Mouse (Mus musculus) monocyte, adult 2 months (primary cell): ENCODE measurements around the gene Gm5640.
"Not testable (repeated sequence)": the region's sequence is repeated elsewhere in the genome, so short reads cannot be mapped to it uniquely, and the experiment has no call there.

Experiments
- DNase-seq, 2 experiments: peaks; one replicate each; pipeline ENCODE4 v3.0.0; 2022; ENCODE audit warnings: low spot score in 2 of 2, low read depth in 1 of 2

The Gm5640 gene

DNA sequence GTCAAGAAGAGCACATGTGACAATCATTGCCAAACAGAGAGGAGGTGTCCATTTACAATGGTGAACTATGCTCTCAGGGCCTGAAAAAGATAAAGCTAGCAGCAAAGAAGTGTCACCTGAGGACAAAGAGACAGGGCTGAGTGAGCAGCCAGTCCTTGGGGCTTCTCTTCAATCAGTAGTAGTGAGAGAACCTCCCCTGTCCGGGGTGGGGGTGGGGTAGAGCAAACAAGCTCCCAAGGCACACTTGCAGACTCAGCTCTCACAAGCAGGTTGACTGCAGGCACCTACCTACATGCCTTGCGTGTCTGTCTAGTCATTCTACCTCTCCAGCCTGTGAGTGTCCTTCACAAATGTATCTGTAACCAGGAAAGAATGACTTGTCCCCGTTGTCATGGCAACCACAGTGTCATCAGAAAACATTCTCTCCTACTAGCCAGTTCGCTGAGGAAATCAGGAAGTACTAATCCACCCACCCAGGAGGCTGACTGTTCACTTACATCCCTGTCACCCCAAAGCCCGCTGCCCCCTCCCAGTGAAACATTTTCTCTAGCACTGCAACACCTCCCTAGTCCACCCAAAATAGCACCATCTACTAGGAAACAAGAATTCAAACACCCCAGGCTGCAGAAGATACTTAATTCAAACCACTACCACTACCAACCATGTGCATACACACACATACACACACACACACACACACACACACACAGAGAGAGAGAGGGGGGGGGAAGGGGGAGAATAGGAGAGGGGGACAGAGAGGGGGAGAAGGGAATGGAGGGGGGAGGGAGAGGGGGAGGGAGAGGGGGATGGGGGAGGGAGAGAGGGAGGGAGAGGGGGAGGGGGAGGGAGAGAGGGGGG lies at the start of gene Gm5640:
Gm5640 (minus strand) TSS at position 170 of the 858 bp plus-strand sequence.
- DNase-seq, result not testable (repeated sequence)

DNA sequence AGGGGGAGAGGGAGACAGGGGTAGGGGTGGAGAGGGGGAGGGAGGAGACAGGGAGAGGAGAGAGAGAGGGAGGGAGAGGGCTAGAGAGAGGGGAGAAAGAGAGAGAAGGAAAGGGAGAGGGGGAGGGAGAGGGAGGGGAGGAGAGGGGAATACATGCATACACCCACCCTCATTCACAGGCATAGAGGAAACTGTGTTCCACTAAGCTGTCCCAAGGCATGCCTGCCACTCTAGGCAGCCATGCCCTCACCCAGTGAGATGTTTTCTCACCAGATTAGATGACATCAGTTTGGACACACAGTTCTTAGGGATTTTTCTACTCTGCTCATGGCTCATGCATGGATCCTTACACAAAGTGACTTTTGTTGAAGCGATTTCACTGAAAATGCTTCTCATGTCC lies 958 bp upstream of the Gm5640 start:
- not testable (repeated sequence) for DNase-seq

GRCm38 (mm10) chrX:74592379-74592778 lies 53.1 kb downstream of the Gm5640 start, which contains the start of gene Olfr1325:
Gene Olfr1325, plus strand, starts transcription at chrX:74592679.
- no peak for DNase-seq
